ENCODE assay signal across 9 mouse cellular contexts in the genomic region with DNA sequence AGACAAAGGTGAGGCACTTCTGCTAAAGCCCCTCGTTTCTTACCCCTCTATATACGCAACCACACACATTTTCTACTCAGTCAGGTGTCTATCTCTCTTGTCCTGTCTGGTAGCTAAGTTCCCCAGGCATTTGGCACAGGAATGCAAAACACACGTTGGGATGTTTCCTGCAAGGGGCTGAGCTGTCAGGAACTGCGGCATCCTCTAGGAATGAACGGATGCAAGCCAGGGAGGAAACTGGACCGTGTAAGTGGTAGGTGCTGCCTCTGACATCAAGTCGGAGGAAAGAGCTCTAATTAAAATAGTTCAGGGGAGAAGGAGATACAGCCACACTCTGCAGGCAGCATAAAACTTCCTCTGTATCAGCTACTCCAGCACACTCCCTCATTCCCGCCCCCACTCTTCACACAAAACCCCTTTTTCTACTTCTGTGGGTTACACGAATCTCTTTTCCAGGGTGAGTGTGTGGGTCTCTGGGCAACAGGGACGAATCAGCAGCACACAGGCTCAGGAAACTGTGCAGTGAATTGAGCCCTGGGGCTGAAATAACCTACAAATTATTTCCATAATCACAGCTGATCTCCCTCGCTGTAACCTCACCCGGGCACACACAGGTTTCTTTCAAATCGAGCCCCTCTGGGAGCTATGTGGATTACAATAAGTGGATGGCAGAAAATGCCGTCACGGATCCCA.
A peak's percentile ranks its signal among the peaks of the same experiment; 100 is the strongest.
DNase-seq lines count a peak whose midpoint lies in the region; ATAC-seq lines count a peak whose summit lies in the region.
"Had no signal": no experiment of that assay in that cellular context is flagged by ENCODE, and none has a peak within 500 bp of the region (broad histone marks: within the 10 kb centered on the region; RNA-seq: fewer than 3 reads in every experiment).

No protein-coding gene starts in this region.

- H3K9me3 ChIP-seq in embryonic facial prominence, embryonic 11.5 days (replicated peaks; ENCODE audit: control insufficient read depth, low read length), result no peaks in the 10 kb centered on the region
- peaks cover 9% of the 10 kb centered on the region; the same call in 1 of the 2 replicates for H3K9me3 ChIP-seq in hindbrain, embryonic 10.5 days
- no peaks in the 10 kb centered on the region for H3K9me3 ChIP-seq in limb, embryonic 15.5 days
- H3K9me3 ChIP-seq in liver, embryonic 11.5 days (ENCODE audit: control insufficient read depth, low read length), result no peaks in the 10 kb centered on the region

- peak overlapping the region; percentile 10 for H3K27ac ChIP-seq in embryonic facial prominence, embryonic 11.5 days (replicated peaks; ENCODE audit: low read depth, low read length)
- peak overlapping the region; percentile 50; the same call in 1 of the 2 replicates for H3K27ac ChIP-seq in hindbrain, embryonic 10.5 days
- H3K27ac ChIP-seq in limb, embryonic 15.5 days, result peak overlapping the region; percentile 35; the same call in 1 of the 2 replicates
- no peak overlapping the region for H3K27ac ChIP-seq in liver, embryonic 11.5 days (ENCODE audit: low read depth, low read length)

- peaks cover 3% of the 10 kb centered on the region; the same call in 1 of the 2 replicates for H3K4me1 ChIP-seq in embryonic facial prominence, embryonic 11.5 days (ENCODE audit: control insufficient read depth, insufficient read depth, low read length)
- H3K4me1 ChIP-seq in hindbrain, embryonic 10.5 days (replicated peaks), result peaks cover 35% of the 10 kb centered on the region
- peaks cover 28% of the 10 kb centered on the region for H3K4me1 ChIP-seq in limb, embryonic 15.5 days
- H3K4me1 ChIP-seq in liver, embryonic 11.5 days (replicated peaks; ENCODE audit: control insufficient read depth, insufficient read depth, low read length), result peaks cover 23% of the 10 kb centered on the region

- H3K36me3 ChIP-seq in embryonic facial prominence, embryonic 11.5 days (replicated peaks; ENCODE audit: control insufficient read depth, insufficient read depth, low read depth, low read length), result no peaks in the 10 kb centered on the region
- peaks cover 37% of the 10 kb centered on the region for H3K36me3 ChIP-seq in hindbrain, embryonic 10.5 days
- H3K36me3 ChIP-seq in limb, embryonic 15.5 days, result peaks cover 14% of the 10 kb centered on the region; the same call in 1 of the 2 replicates
- H3K36me3 ChIP-seq in liver, embryonic 11.5 days (ENCODE audit: control insufficient read depth, insufficient read depth, low read length), result no peaks in the 10 kb centered on the region; the same call in 1 of the 2 replicates

- H3K27me3 ChIP-seq in embryonic facial prominence, embryonic 11.5 days (ENCODE audit: control insufficient read depth, insufficient read depth, low read length), result no peaks in the 10 kb centered on the region
- no peaks in the 10 kb centered on the region for H3K27me3 ChIP-seq in hindbrain, embryonic 10.5 days (ENCODE audit: insufficient read depth, poor library complexity, severe bottlenecking)
- H3K27me3 ChIP-seq in limb, embryonic 15.5 days, result no peaks in the 10 kb centered on the region
- no peaks in the 10 kb centered on the region for H3K27me3 ChIP-seq in liver, embryonic 11.5 days (replicated peaks; ENCODE audit: control insufficient read depth, insufficient read depth, low read length)

- DNase-seq in kidney, postnatal 14 days, result peak; percentile 29
- DNase-seq in kidney, adult 9 months, result no peak
- DNase-seq in embryonic facial prominence, embryonic 11.5 days (ENCODE audit: low spot score), result peak; percentile 74
- no peak for DNase-seq in hindbrain, embryonic 10.5 days (ENCODE audit: low spot score)
- DNase-seq in liver, embryonic 11.5 days (ENCODE audit: low spot score), result no peak
- DNase-seq in urinary bladder, postnatal 4 days (ENCODE audit: low spot score in 2 of 2), result no peak
- DNase-seq: cerebellum, adult 9-10 months; kidney, postnatal 36 days had no signal

- H3K9ac ChIP-seq in embryonic facial prominence, embryonic 11.5 days (replicated peaks; ENCODE audit: low read length), result no peak overlapping the region
- H3K9ac ChIP-seq in limb, embryonic 15.5 days, result no peak overlapping the region
- H3K9ac ChIP-seq in liver, embryonic 11.5 days (ENCODE audit: low read depth, low read length), result no peak overlapping the region

- 24% methylated on average over 15 of the region's 15 CpGs for WGBS in embryonic facial prominence, embryonic 11.5 days
- 62% methylated on average over 15 of the region's 15 CpGs for WGBS in hindbrain, embryonic 10.5 days
- 22% methylated on average over 15 of the region's 15 CpGs for WGBS in limb, embryonic 15.5 days
- 68% methylated on average over 15 of the region's 15 CpGs for WGBS in liver, embryonic 11.5 days

- peak; percentile 60; the same call in 1 of the 2 replicates for ATAC-seq in embryonic facial prominence, embryonic 11.5 days (replicated peaks; ENCODE audit: insufficient number of reproducible peaks, low FRiP score, low TSS enrichment, low read depth)
- ATAC-seq in limb, embryonic 15.5 days (ENCODE audit: insufficient number of reproducible peaks, low FRiP score, low TSS enrichment, low read depth), result no peak
- ATAC-seq in liver, embryonic 11.5 days (replicated peaks; ENCODE audit: low FRiP score), result no peak

- H3K4me3 ChIP-seq in embryonic facial prominence, embryonic 11.5 days (ENCODE audit: low read depth, low read length), result no peak overlapping the region
- H3K4me3 ChIP-seq in hindbrain, embryonic 10.5 days, result no peak overlapping the region
- no peak overlapping the region for H3K4me3 ChIP-seq in limb, embryonic 15.5 days
- no peak overlapping the region for H3K4me3 ChIP-seq in liver, embryonic 11.5 days (ENCODE audit: low read depth, low read length)

- no peak overlapping the region for H3K4me2 ChIP-seq in embryonic facial prominence, embryonic 11.5 days (ENCODE audit: low read depth, low read length)
- H3K4me2 ChIP-seq in limb, embryonic 15.5 days, result no peak overlapping the region
- H3K4me2 ChIP-seq in liver, embryonic 11.5 days, result no peak overlapping the region

Comparison
In these comparisons a context has a peak if more than half of its experiments do, and no peak if none do; other contexts are left out.
1. DNase-seq: peak in kidney, postnatal 14 days (single experiment) and embryonic facial prominence, embryonic 11.5 days (single experiment); none in kidney, adult 9 months (single experiment), hindbrain, embryonic 10.5 days (single experiment), liver, embryonic 11.5 days (single experiment) and urinary bladder, postnatal 4 days (0 of 2).